Mouse (Mus musculus): ENCODE results near the gene Hck.

DNA sequence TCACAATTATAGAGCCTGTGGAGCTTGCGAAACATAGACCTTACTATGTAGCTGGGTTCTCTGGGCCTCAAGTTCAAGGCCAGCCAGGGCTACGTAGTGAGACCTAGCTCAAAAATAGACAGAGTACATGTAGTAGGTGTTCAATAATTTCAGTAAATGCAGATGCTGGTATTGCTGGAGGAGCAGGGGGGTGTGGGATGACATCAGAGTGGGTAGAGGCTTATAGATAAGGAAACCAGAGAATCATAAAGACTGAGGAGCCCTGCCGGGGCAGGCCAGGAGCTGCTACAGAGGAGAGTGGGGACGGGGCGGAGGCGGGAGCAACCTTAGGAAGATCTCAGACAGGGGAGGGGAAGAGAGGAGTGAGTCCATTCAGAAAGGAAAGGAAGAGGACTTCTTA lies 22.7 kb upstream of the Hck start:
- TF ChIP-seq ZC3H11A (IDR thresholded peaks at IDR 0.05; ENCODE audit: borderline replicate concordance, low read depth, low read length), result no peak
- no peak for TF ChIP-seq MAFK (IDR thresholded peaks at IDR 0.05; ENCODE audit: insufficient read depth, low read depth, low read length)
- no peak for TF ChIP-seq CHD2 (IDR thresholded peaks at IDR 0.05; ENCODE audit: low read depth, low read length)
- no peak for TF ChIP-seq ZNF384 (IDR thresholded peaks at IDR 0.05; ENCODE audit: low read depth, low read length)
- TF ChIP-seq HCFC1 (IDR thresholded peaks at IDR 0.05; ENCODE audit: borderline replicate concordance, insufficient read depth, low read length), result no peak

Measured in ES-E14 (cell line).